Mouse (Mus musculus): ENCODE data around the gene Plekhh1. TPM values are rescaled to one million over a fixed set of nuclear protein-coding genes. Genes with fewer than 3 reads are reported as not detected.
A peak's percentile ranks its signal among the peaks of the same experiment; 100 is the strongest.
"Not testable (repeated sequence)": the region's sequence is repeated elsewhere in the genome, so short reads cannot be mapped to it uniquely, and the experiment has no call there.

The Plekhh1 gene
- total RNA-seq, 2 experiments from 2014 or later = 0.83 TPM; not detected in 1

DNA sequence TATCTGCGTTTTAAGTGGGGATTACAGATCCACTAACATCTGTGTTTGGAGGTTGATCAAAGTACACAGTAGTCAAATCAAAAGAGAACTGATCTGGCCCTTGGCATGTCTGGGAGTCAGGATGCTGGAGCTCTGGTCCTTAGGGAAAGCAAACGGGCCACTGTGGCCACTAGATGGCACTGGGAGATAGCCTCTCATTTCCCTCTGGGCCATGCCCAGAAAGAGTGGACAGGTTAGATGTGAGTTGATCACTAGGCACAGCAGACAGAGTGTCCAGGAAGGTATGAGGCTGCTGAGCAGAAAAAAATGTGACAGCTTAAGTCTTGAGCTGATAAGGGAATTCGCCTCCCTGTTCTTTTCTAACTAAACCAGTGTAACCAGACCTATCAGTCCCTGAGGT, 6.1 kb upstream of the Plekhh1 start:
- no peak for ATAC-seq (replicated peaks; ENCODE audit: low FRiP score, poor library complexity, severe bottlenecking)

DNA sequence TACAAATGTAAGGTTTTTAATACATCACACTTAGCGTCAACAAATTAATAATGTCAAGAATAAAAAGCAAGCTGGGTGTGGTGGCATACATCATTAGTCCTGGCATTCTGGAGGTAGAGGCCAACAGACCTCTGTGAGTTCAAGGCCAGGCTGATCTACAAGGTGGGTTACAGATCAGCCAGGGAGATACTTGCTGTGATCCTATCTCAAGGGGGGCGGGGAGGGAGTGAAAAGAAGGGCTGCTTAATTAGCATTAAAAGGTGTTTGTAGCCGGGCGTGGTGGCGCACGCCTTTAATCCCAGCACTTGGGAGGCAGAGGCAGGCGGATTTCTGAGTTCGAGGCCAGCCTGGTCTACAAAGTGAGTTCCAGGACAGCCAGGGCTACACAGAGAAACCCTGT, 1.4 kb upstream of the Plekhh1 start:
- not testable (repeated sequence) for ATAC-seq (replicated peaks; ENCODE audit: low FRiP score, poor library complexity, severe bottlenecking)

DNA sequence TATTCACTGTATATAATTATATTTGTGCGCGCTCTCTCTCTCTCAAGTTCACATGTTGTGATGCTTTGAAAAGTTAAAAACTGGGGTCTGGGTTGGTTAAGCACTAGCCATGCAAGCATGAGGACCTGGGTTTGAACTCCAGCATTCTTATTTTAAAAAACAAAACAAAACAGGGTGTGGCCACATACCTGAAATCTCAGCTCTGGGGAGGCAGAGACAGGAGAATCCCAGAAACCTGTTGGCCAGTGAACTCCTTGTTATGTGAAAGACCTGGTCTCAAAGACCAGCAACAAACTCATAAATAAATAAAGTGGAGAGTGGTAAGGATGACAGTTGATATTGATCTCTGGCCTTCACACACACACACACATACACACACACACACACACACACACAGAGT, 5.4 kb downstream of the Plekhh1 start:
- no peak for ATAC-seq (replicated peaks; ENCODE audit: low FRiP score, poor library complexity, severe bottlenecking)

DNA sequence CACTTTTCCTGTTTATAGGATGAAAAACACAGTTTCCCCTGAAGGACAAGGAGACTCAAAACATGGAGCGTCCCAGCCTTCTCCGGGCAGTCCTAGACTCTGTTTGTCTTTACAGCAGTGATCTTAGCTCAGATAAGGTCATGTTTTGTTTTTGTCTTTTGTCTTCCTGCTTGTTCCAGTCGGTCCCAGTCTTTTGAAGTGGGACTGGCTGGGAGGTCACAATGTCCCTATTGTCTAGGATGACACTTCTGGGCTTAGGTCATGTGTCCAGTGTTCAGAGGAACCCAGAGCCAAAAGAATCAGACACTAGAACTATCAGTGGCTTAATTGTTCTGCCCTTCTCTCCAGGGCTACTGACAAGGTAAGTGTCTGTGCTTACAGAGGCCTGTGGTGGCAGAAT, 6.4 kb downstream of the Plekhh1 start:
- ATAC-seq (replicated peaks; ENCODE audit: low FRiP score, poor library complexity, severe bottlenecking) = no peak

GRCm38 (mm10) chr12:79039708-79040107, 10.7 kb downstream of the Plekhh1 start:
- ATAC-seq (replicated peaks; ENCODE audit: low FRiP score, poor library complexity, severe bottlenecking) = no peak

DNA sequence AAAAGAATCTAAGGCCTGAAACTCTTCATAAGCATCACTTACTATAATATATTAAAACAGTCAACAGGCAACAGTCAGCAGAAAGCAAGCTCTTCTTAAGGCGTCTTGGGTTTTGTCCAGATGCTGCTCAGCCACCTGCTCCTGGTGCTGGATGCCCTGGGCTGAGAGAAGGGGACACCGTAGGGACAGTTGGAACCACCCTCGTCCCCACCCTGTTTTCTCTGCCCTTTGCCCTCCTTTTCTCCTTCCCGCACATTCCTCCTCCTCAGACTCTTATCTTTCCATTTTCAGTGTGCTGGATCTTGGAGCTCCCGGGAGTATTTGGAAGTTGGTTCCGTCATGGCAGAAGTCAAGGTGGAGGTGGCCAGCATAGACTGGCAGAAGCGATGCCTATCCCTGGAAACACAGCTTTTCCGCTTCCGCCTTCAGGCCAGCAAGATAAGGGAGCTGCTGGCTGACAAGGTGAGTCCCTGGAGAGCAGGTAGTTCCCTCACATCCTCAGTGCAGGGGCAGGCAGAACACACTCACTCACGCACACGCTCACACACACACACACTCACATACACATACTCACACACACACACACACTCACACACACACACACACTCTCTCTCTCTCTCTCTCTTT, 11.4 kb downstream of the Plekhh1 start:
- no peak for ATAC-seq (replicated peaks; ENCODE audit: low FRiP score, poor library complexity, severe bottlenecking)

- no peak for ATAC-seq (replicated peaks; ENCODE audit: low FRiP score, poor library complexity, severe bottlenecking)
Measured at GRCm38 (mm10) chr12:79041436-79041835, 12.5 kb downstream of the Plekhh1 start.

- ATAC-seq (replicated peaks; ENCODE audit: low FRiP score, poor library complexity, severe bottlenecking) = no peak
Measured at GRCm38 (mm10) chr12:79044668-79045067, 15.7 kb downstream of the Plekhh1 start.

GRCm38 (mm10) chr12:79046171-79046570, 17.2 kb downstream of the Plekhh1 start:
- ATAC-seq (replicated peaks; ENCODE audit: low FRiP score, poor library complexity, severe bottlenecking) = no peak

DNA sequence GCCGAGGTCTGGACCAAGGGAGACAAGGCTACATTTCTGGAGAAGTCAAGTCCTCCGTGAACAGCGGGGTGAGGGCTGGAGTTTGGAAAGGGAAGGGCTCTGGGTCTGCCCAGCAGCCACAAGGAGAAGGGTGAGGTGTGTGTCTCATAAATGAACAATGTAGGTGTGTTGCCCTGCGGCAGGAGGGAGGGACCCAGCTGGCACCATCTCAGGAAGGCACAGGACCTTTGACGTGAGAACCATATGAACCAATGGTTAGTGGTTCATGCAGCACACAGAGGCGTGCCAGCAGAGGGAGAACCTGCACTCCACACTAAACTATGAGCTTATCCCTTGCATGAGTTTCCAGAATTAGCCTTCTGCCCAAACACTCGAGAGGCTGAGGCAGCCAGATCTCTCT, 18.2 kb downstream of the Plekhh1 start:
- no peak for ATAC-seq (replicated peaks; ENCODE audit: low FRiP score, poor library complexity, severe bottlenecking)

GRCm38 (mm10) chr12:79048898-79049297, 19.9 kb downstream of the Plekhh1 start:
- ATAC-seq (replicated peaks; ENCODE audit: low FRiP score, poor library complexity, severe bottlenecking) = no peak

DNA sequence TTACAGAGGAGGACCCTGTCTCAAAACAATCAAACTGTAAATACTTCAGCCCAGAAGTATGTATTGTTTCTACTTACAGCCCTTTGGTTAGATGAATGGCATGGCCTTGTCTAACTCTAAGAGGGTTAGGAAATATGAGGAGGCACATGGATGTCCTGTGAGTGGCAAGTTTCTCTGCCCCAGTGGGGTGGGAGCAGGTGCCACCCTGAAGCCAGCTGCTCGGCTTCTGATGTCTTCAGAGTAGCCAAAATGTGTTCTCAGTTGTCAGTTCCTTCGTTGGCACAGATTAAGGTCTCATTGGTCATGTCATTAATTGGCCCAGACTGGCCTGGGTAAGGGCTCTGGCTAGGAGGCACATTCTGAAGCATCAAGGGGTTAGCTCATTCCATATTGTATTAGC, 20.8 kb downstream of the Plekhh1 start:
- no peak for ATAC-seq (replicated peaks; ENCODE audit: low FRiP score, poor library complexity, severe bottlenecking)

DNA sequence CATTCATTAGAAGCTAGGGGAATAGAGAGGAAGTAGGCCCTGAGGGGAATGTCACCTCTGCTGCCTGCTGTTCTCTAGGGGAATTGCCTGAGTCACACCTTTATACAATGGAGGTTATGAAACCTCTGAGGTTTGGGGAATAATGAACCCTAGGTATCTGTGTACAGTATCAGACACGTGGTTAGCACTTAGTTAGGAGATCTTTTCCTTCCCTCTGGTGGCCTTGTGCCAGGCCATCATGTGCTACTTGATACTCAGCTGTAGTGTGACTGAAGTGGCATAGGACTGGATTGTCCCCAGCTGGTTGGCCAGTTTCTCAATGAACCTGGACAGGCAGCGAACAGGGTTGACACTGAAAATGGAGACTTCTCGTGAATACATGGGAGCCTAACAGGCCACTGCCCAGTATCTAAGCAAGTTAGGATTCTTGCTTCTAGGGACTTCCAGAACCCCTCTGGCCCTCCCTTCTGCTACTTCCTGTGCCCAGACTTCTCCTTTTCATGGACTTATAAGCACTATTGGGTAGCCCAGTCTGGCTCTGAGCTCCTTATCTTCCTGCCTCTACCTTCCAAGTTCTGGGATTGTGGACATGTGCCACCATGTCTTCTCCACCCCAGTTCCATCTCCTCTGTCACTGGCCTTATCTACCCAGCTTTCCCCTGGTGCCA, 21.7 kb downstream of the Plekhh1 start:
- no peak for ATAC-seq (replicated peaks; ENCODE audit: low FRiP score, poor library complexity, severe bottlenecking)

DNA sequence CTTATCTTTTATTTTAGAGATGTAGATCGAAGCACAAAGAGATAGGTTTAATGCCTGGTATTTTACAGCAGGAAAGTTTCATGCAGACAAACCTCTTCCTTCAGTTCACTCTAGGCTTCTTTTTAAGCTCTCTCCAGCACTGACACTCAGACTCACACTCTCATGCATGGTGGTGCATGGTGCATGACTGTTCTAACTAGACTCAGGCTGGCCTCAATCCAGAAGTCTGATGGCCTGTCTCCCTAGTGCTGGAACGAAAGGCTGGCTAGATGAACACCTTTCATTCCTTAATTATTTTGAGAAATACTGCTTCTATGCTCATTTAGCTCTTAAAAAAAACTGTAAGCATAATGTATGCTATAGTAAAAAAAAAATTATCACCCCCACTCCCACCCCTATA, 23.1 kb downstream of the Plekhh1 start:
- no peak for ATAC-seq (replicated peaks; ENCODE audit: low FRiP score, poor library complexity, severe bottlenecking)

DNA sequence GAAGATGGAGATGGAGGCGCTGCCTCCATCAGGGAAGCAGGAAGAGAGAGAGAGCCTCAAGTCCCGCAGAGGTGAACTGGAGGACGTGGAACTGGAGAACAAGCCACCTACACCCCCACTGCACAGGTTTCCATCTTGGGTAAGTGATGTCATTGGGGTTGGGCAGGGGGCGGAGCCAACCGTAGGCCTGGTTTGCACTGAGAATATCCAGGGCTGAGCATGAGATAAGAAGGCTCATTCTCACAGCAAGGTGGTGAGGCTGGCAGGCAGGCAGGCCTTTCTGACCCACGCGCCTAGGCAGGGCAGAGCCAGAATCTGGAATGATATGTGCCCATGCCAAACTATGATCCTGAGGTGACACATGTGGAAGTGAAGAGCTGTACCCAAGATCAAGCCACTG, 26.3 kb downstream of the Plekhh1 start:
- ATAC-seq (replicated peaks; ENCODE audit: low FRiP score, poor library complexity, severe bottlenecking) = 0 out of 2 replicates have a peak, but pooled peaks have one; percentile 51

GRCm38 (mm10) chr12:79059573-79059972, 30.6 kb downstream of the Plekhh1 start:
- ATAC-seq (replicated peaks; ENCODE audit: low FRiP score, poor library complexity, severe bottlenecking) = no peak

- no peak for ATAC-seq (replicated peaks; ENCODE audit: low FRiP score, poor library complexity, severe bottlenecking)
Measured at GRCm38 (mm10) chr12:79060134-79060533, 31.2 kb downstream of the Plekhh1 start.

GRCm38 (mm10) chr12:79060766-79061652, 32.0 kb downstream of the Plekhh1 start:
- ATAC-seq (replicated peaks; ENCODE audit: low FRiP score, poor library complexity, severe bottlenecking) = no peak

DNA sequence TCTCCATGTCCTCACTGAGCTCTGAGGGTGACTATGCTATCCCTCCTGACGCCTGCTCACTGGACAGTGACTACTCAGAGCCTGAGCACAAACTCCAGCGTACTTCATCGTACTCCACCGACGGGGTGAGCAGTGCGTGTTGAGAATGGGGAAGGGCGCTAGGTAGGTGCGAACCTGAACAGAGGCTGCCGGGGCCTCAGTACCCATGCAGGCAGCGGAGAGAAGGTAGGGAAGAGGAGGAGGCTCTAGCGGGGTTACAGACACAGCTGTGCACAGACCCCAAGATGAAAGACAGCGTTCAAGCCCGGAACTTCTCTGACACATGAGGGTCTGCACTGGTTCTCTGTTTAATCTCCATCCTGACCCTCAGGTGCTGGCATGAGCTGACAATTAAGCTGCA, 35.5 kb downstream of the Plekhh1 start:
- ATAC-seq (replicated peaks; ENCODE audit: low FRiP score, poor library complexity, severe bottlenecking) = no peak

- no peak for ATAC-seq (replicated peaks; ENCODE audit: low FRiP score, poor library complexity, severe bottlenecking)
Measured at GRCm38 (mm10) chr12:79066431-79066830, 37.5 kb downstream of the Plekhh1 start.

DNA sequence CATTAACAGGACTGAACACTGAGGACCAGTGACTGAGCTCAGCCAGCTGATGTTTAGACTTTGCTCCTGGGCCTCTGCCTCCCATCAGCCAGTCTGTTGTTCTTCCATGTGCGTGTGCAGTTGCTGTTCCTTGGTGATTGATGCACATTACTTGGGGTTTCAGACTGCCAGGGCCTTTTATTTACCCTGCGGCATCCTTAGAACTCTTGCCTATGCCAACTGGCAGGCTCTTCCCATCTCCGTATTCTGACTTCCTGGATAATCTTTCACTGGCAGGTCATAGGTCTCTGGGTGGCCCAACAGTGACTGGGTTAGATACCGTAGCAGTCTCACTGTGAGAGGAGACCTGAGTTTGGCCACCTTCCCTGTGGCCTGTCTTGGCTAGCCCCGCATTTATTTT, 38.6 kb downstream of the Plekhh1 start:
- no peak for ATAC-seq (replicated peaks; ENCODE audit: low FRiP score, poor library complexity, severe bottlenecking)
